Mouse (Mus musculus) fibroblast of lung, adult 2 months (primary cell): ENCODE results near the gene Ergic1.

Experiments used
- DNase-seq: peaks from one replicate; pipeline ENCODE4 v3.0.0-alpha.2; 2011; ENCODE audit warnings: low read depth

Ergic1 gene

DNA sequence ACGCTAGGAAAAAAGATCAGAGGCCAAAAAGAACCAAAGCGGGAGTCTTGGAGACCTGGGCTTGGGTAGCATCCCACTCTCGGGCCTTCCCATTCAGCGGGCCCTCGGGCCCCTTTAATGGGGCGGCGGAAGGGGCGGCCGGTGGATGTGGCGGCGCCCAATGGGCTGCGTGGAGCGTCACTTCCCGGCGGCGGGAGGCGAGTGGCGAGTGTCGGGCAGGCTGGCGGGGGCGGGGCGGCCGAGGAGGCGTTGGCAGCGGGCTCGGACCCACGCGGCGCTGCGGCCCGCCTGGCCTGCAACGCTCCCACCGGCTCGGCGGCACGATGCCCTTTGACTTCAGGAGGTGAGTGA, at the start of gene Ergic1:
Gene Ergic1 (plus strand): TSS at position 200 of the 351 bp plus-strand sequence.
- no peak for DNase-seq

DNA sequence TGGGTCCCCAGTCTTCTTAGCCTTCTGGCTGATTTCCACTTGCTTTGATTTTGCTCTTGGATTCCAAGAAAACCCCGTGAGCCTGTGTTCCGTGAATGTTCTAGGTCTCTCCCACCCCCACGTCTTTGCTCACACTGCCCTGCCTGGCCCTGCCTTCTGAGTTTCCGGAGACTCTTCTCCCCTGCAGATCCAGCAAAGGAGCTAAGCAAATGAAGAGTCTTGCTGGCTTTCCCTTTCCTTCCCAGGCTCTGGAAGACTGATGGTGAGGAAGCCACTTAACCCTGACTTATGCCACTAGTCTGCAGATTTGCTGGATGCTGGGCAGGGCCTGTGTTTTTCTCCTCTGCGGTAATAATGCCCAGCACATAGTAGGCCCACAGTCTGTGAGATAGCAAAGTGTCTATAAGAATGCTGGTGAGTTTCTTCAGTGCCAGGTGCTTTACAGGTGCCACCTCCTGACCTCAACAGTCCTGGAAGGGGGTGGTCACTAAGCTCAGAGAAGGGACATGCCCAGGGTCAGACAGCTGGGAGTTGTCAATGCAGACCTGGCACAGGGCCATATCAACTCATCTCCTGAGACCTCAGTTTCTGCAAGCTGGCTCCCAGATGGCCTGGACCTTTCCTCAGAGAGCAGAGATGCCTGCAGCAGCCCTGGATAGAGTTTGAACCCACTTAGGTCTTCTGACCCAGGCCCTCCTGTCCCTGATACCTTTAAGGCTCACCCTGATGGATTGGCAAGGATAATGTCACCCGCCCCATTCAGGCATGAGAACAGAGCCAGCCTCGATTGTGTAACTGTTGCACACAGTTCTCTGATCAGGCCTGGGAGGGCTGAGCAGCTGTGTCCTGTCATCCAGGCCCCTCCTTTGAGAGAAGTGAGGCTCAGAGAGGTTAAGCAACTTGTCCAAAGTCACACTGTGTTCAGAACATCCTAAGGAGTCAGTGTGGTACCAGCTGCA, 49.2 kb upstream of the Ergic1 start:
- DNase-seq: no peak

DNA sequence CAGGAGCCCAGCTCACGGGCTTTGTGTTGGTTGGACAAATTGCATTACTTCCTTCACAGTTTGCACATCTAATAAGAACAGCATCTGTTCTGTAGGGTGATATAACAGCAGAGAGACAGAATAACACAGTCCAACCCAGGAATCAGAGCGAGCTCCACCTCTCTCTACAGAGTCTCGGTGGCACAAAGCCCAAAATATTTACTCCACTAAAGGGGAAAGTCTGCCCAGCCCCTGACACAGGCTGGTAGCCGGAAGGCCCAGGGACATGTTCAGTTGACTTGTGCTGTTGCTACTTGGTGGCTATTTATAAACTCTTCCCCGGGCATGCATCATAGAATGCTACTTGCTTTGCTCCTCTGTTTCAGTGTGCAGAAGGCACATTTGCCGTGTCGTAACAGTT, 48.3 kb upstream of the Ergic1 start:
- no peak for DNase-seq

DNA sequence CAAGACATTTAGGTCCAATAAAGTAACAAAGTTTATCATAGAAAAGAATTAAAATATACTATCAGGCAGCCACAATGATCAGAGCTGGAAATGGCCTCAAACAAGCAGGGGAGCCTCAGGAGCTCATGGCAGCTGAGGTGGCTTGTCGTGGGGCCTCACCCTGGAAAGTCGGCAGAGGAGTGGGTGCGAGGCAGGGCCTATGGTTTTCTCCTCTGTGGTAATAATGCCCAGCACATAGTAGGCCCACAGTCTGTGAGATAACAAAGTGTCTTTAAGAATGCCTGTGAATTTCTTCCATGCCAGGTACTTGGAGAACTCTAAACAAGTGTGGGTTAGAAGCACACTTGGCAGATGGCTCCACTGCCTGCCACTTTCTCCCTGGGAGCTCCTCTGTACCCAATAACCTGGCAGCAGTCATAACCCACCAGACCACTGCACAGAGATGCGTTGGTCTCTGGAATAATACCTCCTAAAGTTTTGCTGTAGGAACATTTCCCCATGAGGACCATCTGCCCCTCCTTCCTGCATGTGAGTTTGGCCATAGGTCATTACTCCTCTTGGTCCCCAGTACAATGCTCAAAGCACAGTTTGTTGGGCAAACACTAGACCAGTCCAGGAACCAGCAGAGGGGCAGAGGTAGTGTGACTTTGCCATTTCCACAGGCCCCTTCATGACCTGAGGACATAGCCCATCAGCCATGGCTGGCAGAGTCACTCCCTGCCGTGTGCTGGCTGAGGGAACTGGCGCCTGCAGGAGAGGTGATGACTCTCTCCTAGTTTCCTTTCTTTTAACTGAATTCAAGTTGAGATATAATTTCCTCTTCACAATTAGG, 47.6 kb upstream of the Ergic1 start:
- no peak for DNase-seq

DNA sequence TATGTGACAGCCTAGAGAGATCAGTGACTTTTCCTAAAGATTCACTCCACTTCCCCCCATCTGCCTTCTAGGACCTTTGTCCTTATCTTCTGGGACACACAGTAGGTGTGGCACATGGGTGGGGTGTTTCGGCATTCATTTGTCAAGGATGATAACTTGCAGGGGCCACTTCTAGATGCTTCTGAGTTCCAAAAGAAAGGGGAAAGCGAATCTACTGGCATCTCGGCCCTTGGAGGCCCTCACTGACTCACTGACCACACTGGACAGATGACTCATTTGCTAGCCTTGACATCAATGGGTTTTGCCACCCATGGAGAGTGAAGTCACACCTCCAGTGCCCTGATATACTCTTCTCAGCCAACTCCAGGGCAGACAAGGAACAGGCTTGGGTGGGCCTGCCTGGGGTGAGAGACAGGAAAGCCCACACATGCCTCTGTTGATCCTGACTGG, 46.7 kb upstream of the Ergic1 start:
- DNase-seq: no peak

DNA sequence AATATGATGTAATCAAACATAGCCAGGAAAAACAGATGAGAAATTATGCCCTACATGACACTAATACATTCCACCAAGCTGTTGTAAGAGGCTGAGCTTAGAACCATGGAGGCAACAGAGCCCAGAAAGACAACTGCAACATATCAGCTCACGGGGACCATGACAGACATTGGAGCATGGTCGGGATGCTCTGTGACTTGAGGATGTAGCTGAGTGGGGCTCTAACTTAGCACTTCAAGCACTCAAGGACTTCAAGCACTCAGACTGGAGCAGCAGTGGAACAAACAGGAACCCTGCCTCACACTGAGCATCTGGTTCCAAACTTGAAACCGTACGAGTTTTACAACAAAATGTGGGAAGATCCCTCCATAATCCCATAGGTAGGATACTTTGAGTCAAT, 45.6 kb upstream of the Ergic1 start:
- DNase-seq: no peak

DNA sequence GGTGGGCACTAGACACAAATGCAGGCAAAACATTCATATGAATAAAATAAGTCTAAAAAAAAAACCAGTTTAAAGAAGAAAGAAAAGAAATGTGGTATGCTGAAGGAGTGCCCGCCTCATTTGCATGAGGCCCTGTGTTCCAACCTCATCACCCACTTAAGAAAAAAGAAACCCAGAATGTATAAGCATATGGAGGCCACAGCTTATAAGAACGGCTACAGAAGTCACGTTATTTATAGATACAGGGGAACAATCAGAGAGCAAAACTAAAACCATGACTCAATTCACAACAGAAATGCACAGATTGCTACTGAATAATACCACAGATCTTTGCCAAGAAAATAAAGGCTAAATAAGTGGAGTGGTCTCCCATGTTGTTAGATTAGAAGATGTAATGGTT, 43.0 kb upstream of the Ergic1 start:
- no peak for DNase-seq

DNA sequence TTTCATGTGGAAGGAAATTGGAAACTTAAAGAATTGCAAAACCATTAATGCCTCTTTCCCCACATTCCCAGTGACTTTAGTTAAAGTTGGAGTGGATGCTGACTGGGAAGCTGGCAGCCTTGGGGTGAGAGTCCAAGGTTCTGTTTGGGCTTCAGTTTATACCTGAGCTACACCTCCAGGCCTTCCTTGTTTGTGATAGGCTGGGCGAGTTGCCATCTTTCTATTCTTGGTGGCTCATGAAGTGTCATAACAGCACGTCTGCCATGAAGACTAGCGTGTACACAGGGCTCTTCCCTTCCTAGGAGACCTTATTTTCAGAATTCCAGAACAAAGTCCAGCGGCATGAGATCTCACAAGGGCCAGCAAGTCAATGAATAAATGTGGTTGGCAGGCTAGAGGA, 38.6 kb upstream of the Ergic1 start:
- DNase-seq: no peak

DNA sequence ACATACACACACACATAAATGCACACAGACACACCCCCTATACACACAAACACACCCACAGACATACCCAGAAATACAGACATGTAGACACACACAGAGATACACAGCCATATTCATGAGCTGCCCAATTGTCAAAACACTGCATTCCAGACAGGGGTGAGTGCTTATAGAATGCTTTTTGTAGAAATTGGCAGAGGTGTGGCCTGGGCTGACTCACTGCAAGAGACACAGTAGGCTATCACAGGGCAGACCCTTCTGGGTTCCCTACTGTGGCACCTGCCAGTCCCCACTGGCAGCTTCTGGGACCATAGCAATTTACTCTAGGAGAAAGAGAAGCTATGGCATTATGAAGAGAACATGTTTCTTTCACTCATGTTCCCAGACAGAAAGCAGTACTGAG, 37.0 kb upstream of the Ergic1 start:
- no peak for DNase-seq

DNA sequence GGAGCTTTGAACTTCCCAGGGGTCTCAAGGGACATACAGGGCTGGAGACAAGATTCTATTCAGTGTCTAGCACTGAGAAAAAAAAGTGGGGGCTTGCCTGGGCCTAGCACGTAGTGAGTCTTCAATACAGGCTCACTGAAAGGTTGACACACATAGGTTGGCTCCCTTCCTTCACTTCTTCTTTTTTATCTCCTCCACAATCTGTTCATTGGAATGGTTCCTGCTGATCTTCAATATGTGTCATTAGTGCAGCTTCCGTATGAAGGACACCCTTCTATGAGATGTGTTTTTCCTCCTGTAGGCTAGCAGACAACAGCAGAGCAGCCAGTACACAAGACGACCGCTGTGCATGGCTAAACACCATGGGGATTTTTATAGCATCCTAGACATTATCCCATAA, 36.5 kb upstream of the Ergic1 start:
- DNase-seq: no peak

DNA sequence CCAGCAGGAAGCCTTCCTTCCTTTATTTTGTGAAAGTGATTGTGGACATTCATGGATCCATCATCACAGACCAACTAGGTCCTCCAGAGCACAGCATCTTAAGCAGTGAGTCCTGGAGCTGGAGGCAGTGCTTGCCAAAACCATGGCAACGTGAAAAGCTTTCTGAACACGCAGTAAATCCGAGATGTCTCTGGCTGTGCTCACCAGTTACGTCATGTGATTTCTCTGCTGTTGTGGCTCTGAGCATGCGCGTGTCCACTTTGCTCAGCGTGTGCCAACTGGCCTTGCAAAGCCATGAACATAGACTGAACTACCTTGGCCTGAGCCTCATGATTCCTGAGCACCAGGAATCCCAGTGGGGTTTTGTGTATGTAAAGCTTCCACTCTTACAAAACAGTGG, 36.0 kb upstream of the Ergic1 start:
- no peak for DNase-seq

DNA sequence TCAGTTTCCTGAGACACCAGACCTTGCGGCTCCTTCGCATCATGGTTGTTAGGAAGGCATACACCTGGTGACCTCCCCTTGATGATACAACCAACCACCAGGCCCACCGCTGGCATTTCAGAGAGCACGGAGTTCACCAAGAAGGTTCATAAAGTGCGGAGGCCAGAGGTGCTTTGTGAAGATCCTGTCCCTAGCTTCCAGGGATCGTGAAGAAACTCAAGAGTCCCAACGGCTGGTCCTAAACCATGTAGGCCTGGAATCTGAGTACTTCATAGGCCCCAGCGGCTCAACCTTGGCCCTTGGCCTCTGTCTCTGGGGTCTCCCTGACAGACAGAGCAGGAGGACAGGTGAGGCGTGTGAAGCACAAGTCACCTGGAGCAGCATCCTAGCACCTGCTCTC, 34.0 kb upstream of the Ergic1 start:
- no peak for DNase-seq

DNA sequence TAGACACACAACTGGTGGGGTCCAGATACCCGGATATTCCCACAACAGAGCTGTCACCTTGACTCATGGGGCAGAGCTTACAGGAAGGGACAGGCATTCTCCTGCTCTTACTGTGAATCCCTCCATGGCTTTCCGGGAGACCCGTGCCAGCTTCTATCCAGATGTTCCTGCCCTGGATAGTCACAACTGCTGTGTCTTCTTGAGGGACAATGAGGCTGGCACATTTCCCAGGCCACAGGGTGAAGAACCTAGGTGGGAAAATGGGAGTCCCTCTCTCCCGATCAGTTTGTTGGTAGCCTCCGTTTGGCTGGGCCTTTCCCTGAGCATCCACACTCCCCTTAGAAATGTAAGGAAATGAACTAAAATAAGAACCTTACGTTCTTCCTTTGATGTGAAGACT, 32.5 kb upstream of the Ergic1 start:
- DNase-seq: no peak

DNA sequence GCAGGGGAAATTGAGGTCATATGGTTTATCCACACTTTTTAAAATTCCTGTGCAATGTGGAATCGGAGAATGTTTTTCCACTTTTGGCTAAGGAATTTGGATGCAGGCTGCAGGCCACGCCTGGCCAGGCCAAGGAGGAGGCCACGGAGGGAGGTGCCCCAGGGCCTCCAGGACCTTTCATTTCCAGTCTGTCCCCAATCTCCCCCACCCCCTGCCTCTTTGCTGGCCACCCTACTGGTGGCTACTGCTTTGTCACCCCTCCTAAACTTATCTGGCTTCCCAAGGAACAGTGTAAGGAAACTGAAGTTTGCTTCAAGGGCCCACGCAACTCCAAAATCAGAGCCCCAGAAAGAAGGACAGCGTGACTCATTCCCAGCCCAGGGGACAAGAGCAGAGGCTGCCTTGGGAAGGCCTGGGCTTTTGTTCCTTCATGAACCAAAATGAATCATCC, 31.5 kb upstream of the Ergic1 start:
- no peak for DNase-seq

DNA sequence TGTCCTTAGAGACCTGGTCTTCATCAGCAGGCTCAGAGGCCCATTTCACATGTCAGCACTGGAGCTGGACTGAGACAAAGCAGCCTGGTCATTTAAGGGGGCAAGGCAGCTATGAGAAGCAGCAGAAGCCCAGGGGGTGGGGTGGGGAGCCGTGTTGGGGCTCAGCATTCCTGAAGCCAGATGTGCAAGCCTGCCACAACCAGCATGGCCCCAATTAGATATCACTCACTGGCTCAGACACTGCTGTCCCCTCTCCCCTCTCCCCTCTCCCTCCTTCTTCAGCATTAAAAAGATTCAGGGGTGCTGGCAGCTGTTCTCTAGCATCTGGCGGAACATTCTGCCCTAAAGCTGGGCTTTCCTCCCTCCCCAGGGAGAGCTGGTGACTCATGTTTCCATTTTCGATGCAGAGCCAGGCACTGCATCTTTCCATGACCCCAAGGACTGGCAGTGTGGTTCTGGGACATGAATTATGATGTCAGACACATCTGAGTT, 30.7 kb upstream of the Ergic1 start:
- no peak for DNase-seq

DNA sequence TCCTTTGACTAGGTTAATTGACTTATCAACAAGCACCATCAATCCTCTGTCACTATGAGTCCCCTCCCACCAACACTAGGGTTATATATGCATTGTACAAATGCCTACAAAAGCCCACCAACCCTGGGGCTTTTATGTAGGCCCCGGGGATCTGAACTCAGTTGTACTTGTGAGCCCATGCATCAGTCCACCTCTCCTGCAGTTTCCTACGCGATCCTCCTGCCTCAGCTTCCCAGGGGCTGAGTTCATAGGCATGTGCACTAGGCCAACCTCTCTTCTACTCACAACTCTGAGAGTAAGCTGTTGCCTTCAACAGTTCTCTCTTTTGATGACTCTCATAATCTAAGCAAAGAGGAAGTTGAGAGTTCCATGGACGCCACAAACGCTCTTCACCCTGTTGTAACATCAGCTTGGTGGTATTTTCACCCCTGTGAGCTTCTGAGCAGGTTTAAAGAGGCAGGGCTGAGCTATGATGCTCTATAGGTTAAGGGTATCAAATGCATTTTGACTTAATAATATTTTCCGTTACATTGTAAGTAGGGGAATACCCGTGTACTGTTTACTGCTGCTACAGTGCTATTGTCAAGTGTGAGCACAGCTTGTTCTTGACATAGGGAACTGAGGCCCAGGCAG, 29.8 kb upstream of the Ergic1 start:
- no peak for DNase-seq

DNA sequence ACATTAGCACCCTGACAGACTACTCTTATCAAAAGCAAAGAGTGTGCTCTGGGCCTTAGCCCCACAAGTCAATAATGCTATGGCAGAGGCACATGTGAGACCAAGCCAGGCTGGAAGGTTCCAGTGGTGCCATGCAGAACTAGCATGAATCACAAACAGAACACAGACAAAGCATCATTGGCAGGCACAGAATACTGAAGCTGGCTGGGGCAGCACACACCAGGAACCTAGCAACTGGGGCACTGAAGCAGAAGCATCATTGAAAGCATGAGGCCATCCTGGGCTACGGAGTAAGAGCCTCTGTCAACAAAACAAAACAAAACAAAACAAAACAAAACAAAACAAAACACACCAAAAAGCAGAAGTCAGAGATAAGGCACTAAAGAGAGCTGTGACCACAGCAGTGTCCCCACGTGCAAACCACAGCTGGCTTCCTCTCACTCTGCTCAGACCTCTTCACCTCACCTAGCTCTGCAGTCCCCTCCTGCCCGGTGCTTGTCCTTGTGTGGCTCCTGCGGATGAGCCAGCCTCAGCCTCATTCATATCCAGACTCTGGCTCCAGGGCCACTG, 28.7 kb upstream of the Ergic1 start:
- DNase-seq: no peak

DNA sequence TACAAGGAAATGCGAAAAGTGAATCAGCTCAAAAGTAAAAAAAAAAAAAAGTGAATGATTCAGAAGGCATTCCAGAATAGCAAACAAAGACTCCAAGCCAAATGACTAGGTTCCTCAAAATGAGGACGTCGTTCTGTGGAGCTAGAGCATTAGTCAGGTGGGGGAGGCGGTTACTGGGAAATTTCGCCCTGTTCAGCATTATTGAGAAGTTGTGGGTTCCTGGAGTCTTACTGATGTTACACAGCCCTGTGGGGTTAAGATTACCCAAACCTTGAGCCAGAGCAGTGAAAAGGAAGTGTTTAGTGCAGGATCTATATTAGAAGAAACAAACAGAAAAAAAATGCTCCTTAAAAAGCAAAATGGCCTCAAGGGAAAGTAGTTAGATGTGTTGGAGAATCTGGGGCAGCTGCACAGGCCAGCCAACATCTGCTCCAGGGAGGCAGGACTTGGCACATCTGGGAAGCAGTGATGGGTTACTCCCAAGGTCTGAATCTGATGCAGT, 27.4 kb upstream of the Ergic1 start:
- peak; percentile 82 for DNase-seq

DNA sequence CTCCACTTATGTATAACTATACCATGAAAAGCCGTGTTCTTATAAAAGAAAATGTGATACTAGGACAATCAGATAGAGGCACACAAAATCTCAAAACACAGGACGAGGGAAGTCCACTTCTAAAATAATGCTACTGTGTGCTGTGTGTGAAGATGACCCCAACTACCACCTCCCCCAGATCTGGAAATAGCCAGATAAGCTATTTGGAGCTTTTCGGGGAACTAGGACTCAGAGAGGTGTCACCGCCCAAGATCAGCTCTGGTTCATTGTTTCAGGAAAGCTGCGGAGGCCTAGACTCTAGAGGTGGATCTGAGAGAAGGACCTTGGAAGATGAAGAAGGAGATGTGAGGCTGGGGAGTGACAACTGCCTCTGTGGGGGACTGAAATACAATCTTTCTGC, 26.6 kb upstream of the Ergic1 start:
- DNase-seq: no peak

DNA sequence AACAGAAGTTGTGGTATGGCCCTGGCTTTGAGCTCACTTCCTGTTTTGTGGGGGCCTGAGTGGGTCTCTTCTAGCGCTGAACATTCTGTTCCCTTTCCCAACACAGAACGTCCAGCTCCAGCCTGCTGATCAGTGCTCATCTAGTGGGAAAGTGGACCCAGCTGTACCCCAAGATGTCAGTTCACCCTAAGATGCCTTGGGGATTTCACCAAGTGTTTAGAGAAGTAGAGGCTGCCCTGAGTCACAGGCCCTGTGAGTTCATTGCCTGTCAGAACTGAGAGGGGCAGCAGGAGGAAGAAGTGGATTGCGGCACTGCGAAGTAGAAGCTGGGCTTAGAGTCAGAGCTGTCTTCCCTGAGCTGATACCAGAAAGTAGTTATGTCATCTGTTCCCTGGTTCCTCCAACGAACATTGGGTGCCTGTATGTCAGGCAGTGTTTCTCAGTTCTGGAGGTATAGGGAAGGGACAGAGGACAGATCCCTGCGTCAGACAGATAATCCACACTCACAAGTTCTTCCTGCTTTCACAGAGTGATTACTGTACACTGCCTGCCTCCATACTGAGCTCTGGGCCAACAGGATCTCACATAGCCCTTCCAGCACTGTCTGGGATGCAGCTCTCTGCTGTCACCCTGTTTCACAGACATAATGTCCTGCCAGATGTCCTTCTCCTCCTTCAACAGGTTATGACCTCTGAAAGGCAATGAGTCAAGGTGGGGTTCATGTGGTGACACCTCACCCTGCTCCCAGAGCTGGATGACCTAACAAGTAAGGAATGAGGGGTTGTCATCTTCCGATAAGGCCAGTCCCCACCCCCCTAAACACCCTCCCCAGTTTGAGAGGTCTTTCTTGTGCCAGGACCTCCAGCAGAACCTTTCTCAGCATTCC, 25.8 kb upstream of the Ergic1 start:
- no peak for DNase-seq
